Mouse (Mus musculus): ENCODE measurements around the gene 1700001J03Rik. TPM values are rescaled to one million over a fixed set of nuclear protein-coding genes. Genes with fewer than 3 reads are reported as not detected.
A peak's percentile ranks its signal among the peaks of the same experiment; 100 is the strongest.
"Not testable (repeated sequence)": the region's sequence is repeated elsewhere in the genome, so short reads cannot be mapped to it uniquely, and the experiment has no call there.

Gene 1700001J03Rik
- total RNA-seq, 2 experiments from 2014 or later: 0.84 TPM; not detected in 1

DNA sequence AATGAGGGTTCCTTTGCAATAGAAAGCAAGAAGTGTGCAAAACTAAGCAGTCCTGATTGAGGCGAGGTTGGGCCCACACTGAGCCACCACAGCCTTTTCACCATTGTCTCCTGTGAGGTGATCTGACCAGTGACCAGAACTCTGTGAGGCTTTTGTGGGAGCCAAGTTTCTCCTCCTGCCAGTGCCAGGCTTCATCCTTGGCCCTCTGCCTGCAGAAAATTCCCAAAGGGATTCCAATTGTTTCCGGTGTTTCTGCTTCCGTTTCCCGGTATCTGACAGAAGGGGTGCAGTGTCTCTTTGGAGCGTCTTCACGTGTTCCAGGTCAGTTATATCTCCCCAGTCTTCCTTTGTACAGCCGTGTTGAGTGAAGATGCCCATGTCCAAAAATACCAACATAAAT, 3.6 kb upstream of the 1700001J03Rik start:
- no peak for DNase-seq (ENCODE audit: low spot score in 2 of 2)

DNA sequence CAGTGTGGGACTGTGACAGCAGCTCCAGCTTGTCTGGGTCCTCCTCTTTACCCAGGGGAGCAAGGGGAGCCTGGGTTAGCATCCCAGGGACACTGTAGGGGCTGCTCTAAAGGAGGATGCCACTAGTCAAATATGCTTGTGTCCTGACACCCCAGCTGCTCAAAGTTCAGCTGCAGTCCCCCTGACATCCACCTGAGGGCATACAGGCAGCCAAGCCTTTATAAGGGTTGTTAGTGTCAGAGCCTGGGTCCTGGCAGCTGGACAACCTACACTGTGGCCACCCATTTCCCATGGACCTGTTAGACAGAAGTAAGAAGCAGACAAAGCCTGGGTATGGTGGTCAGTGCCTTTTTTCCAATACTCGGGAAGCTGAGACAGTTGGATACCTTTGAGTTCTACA, 3.0 kb upstream of the 1700001J03Rik start:
- no peak for DNase-seq (ENCODE audit: low spot score in 2 of 2)

- peak; percentile 36 to 76 for DNase-seq (ENCODE audit: low spot score in 2 of 2)
These were observed 2.3 kb upstream of the 1700001J03Rik start for GRCm38 (mm10) chr5:146187441-146187840.

GRCm38 (mm10) chr5:146172744-146173143, 12.4 kb downstream of the 1700001J03Rik start:
- not testable (repeated sequence) for DNase-seq (ENCODE audit: low spot score in 2 of 2)

DNA sequence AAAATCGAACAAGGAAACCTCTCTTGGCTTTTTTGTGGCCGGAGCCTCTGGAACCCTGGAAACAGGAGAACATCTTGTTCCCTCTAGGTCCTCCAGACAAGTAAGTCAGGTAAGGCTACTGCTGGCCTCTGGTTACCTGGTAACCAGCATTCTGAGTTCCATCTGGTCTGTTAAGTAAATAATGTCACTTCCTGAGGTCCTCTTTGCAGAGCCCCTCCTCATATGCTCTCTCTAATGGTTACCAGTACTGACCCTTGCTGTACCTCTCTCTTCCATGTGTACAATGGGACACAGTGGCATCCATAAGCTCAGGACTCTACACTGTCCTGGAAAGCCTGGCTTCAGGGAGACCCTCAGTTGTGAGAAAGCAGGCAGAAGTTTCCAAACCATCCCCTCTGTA, 14.5 kb downstream of the 1700001J03Rik start, which contains the start of gene Gm6309:
TSS of gene Gm6309 (minus strand) at position 101 of the 400 bp plus-strand sequence.
- not testable (repeated sequence) for DNase-seq (ENCODE audit: low spot score in 2 of 2)

DNA sequence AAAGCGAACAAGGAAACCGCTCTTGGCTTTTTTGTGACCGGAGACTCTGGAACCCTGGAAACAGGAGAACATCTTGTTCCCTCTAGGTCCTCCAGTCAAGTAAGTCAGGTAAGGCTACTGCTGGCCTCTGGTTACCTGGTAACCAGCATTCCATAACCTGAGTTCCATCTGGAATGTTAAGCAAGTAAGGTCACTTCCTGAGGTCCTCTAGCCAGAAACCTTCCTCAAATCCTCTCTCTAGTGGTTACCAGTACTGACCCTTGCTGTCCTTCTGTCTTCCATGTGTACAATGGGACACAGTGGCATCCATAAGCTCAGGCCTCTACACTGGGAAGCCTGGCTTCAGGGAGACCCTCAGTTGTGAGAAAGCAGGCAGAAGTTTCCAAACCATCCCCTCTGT, 24.7 kb downstream of the 1700001J03Rik start, which contains the start of gene Gm5565:
TSS of gene Gm5565 (minus strand) at position 101 of the 400 bp plus-strand sequence.
- DNase-seq (ENCODE audit: low spot score in 2 of 2): not testable (repeated sequence)

- DNase-seq (ENCODE audit: low spot score in 2 of 2): not testable (repeated sequence)
These were observed 26.8 kb downstream of the 1700001J03Rik start for GRCm38 (mm10) chr5:146158326-146158725.

GRCm38 (mm10) chr5:146150454-146150853, 34.6 kb downstream of the 1700001J03Rik start:
- no peak for DNase-seq (ENCODE audit: low spot score in 2 of 2)

DNA sequence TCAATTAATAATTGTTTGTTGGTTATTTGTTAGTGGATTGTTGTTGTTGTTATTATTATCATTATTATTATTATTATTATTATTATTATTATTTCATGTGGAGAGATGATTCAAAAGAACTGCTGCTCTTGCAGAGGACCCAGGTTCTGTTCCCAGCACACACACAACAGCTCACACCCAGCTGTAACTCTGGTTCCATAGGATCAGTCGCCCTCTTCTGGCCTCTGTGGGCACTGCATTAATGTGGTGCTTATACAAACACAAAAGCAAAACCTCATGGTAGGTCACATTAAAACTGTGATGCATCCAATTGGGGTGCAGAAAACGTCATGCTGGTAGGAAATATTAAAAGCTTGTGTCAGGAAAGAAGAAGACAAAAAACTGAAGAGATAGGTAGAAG, 37.2 kb downstream of the 1700001J03Rik start:
- DNase-seq (ENCODE audit: low spot score in 2 of 2): no peak

Other genes with a start within 250 kb of the 1700001J03Rik start
- not detected for gene Cyp3a25, start 175.7 kb downstream of the 1700001J03Rik start, total RNA-seq (2021)
- not detected for gene Cyp3a59, start 106.0 kb downstream of the 1700001J03Rik start, total RNA-seq (2021)
- not detected for gene Gm5565, start 24.8 kb downstream of the 1700001J03Rik start, total RNA-seq (2021)
- gene Gm6309, start 14.6 kb downstream of the 1700001J03Rik start, total RNA-seq (2021): not detected
- gene Rnf6, start 36.3 kb upstream of the 1700001J03Rik start, total RNA-seq (2021): 10 to 100 TPM; 71.7 to 72.5 TPM
- 10 to 100 TPM; 41.7 to 43.2 TPM for gene Cdk8, start 45.9 kb upstream of the 1700001J03Rik start, total RNA-seq (2021)
- 100 to 1,000 TPM; 104 to 106 TPM for gene Wasf3, start 199.7 kb upstream of the 1700001J03Rik start, total RNA-seq (2021)

Data from layer of hippocampus, adult 18-20 months (tissue).